Mouse (Mus musculus) hindbrain, embryonic 11.5 days (tissue): ENCODE measurements around the gene Nim1k. TPM values are rescaled to one million over a fixed set of nuclear protein-coding genes. Genes with fewer than 3 reads are reported as not detected.

ENCODE experiments used
- ATAC-seq: fragments of 200-750 bp; cut with Nextera tagmentation; 2 replicates; pipeline ENCODE4 v1.8.0; 2017; ENCODE audit warnings: mild to moderate bottlenecking, moderate TSS enrichment, moderate library complexity; ENCODE audit not compliant: low FRiP score
- DNase-seq: peaks from one replicate; pipeline ENCODE4 v3.0.0-alpha.2; 2015; ENCODE audit warnings: low spot score
- H3K27ac ChIP-seq: fragments of 300-500 bp; sonication (generic); 2 replicates; pipeline ENCODE4 v1.5.1; 2014; ENCODE audit warnings: mild to moderate bottlenecking, low read depth, low read length
- H3K27me3 ChIP-seq: fragments of 300-500 bp; sonication (generic); 2 replicates; pipeline ENCODE4 v1.6.1; 2014; ENCODE audit warnings: mild to moderate bottlenecking, low read length, moderate library complexity, mixed read lengths; ENCODE audit not compliant: control insufficient read depth, insufficient read depth
- H3K36me3 ChIP-seq: fragments of 300-500 bp; sonication (generic); 2 replicates; pipeline ENCODE4 v1.6.1; 2014; ENCODE audit warnings: mild to moderate bottlenecking, low read length, moderate library complexity, mixed read lengths; ENCODE audit not compliant: control insufficient read depth, insufficient read depth
- H3K4me1 ChIP-seq: fragments of 300-500 bp; sonication (generic); replicated peaks from 2 replicates; pipeline ENCODE4 v1.6.1; 2014; ENCODE audit warnings: low read length, mixed read lengths; ENCODE audit not compliant: control insufficient read depth, insufficient read depth
- H3K4me2 ChIP-seq: fragments of 300-500 bp; sonication (generic); replicated peaks from 2 replicates; pipeline ENCODE4 v1.6.1; 2014; ENCODE audit warnings: mild to moderate bottlenecking, low read depth, low read length
- H3K4me3 ChIP-seq: fragments of 300-500 bp; sonication (generic); 2 replicates; pipeline ENCODE4 v1.5.1; 2014; ENCODE audit warnings: low read depth, low read length
- H3K9ac ChIP-seq: fragments of 300-500 bp; sonication (generic); 2 replicates; pipeline ENCODE4 v1.6.1; 2014; ENCODE audit warnings: low read depth, low read length
- H3K9me3 ChIP-seq: fragments of 300-500 bp; sonication (generic); 2 replicates; pipeline ENCODE4 v1.6.1; 2016; ENCODE audit warnings: low read length; ENCODE audit not compliant: control insufficient read depth
- WGBS: fragments of 180-500 bp; shearing (Covaris S2); extraction: QIAGEN DNeasy Blood & Tissue Kit; methylation state at CpG from one replicate; pipeline ENCODE4 v1.1.7; 2014; 5-methylcytosine and 5-hydroxymethylcytosine counted together
- polyA plus RNA-seq: library from polyadenylated mRNA; unstranded; fragments of >200 nt; fragmentation: Nextera tagmentation; extraction: Ambion mirVana; gene quantifications from 2 replicates; pipeline ENCODE4 v1.2.1, GENCODE M21; 2014

Gene Nim1k
- polyA plus RNA-seq, 1 experiment from 2014 or later: 1.0 TPM

DNA sequence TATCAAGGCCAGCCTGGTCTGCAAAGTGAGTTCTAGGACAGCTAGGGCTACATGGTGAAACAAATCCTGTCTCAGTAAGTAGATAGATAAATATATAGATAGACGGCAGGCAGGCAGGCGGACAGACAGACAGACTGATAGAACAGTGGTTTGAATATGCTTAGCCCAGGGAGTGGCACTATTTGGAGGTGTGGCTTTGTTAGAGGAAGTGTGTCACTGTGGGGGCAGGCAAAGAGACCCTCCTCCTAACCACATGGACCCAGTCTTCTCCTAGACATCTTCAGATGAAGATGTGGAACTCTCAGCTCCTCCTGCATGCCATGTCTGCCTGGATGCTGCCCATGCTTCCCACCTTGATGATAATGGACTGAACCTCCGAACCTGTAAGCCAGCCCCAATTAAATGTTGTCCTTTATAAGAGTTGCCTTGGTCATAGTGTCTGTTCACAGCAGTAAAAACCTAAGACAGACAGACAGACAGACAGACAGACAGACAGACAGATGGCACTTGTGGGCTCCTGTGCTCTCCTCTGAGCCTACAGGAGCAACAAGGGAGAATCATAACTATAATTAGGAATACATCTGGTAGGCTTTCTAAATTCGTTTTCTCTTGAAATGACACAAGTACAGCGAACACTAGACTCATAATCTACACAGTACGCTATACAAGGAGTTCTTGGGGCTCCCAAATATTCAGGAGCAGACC, 12.8 kb downstream of the Nim1k start:
- DNase-seq (no peak), ATAC-seq (no peak)

DNA sequence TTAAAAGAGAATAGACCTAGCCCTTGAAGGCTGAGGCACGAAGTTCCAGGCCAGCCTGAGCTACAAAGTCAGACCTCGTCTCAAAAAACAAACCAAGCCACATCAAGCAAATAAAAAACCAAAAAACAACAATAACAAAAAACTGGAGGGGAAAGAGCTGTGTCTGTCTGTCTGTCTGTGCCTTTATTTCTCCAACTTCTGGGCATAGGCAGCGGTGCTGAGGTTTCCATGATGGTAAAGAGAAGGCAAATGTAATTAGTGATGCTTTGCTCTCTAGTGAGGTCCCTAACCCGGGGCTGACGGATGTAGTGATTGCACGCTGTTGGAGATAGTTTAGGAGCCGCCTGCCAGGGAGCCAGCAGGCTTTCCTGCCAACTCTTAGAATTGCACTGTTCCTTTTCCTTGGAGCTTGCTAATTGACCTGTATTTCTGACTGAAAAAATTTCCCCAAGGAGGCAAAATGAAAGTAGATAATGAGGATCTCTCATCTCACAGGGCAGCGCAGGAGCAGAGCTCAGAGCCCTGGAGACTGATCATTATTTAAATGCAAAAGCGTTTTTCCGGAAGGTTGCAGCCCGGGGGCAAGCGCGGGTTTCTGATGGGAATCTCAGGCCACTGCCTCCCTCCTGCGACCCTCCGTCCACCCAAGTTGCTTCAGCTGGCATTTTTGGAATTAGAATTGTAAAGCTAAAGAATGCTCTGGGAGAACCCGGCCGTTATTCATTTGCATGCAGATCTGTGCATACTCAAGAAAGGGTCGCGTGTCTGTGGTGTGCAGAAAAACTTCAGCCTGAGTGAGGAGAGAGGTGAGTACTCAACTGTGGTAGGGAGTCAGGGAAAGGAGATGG, 14.1 kb downstream of the Nim1k start:
- no peaks in the 10 kb centered on the region for H3K27me3 ChIP-seq
- no peak overlapping the region for H3K9ac ChIP-seq
- H3K9me3 ChIP-seq: no peaks in the 10 kb centered on the region
- no peak overlapping the region for H3K27ac ChIP-seq
- peak overlapping the region; percentile 36 for H3K4me2 ChIP-seq
- H3K4me1 ChIP-seq: 0 out of 2 replicates have a peak, but pooled peaks cover 4% of the 10 kb centered on the region
- peak; percentile 69; the same call in 1 of the 2 replicates for ATAC-seq
- 3% methylated on average over 19 of the region's 19 CpGs for WGBS
- peak; percentile 64 for DNase-seq
- peak overlapping the region; percentile 14 for H3K4me3 ChIP-seq
- H3K36me3 ChIP-seq: no peaks in the 10 kb centered on the region

More for the DNA sequence above, 12.8 kb downstream of the Nim1k start:
- no peaks in the 10 kb centered on the region for H3K27me3 ChIP-seq
- no peak overlapping the region for H3K4me3 ChIP-seq
- no peak overlapping the region for H3K9ac ChIP-seq
- H3K9me3 ChIP-seq: no peaks in the 10 kb centered on the region
- H3K4me2 ChIP-seq: no peak overlapping the region
- 0 out of 2 replicates have a peak, but pooled peaks cover 4% of the 10 kb centered on the region for H3K4me1 ChIP-seq
- no peaks in the 10 kb centered on the region for H3K36me3 ChIP-seq
- WGBS: 91% methylated on average over 6 of the region's 6 CpGs
- H3K27ac ChIP-seq: no peak overlapping the region

GRCm38 (mm10) chr13:119731448-119731847, 24.2 kb downstream of the Nim1k start:
- ATAC-seq: no peak
- 34% methylated on average over 6 of the region's 6 CpGs for WGBS
- Histone ChIP-seq H3K4me1 (no peaks in the 10 kb centered on the region), H3K4me2 (no peak overlapping the region), H3K27me3 (no peaks in the 10 kb centered on the region), H3K36me3 (no peaks in the 10 kb centered on the region), H3K9ac (no peak overlapping the region), H3K4me3 (no peak overlapping the region), H3K9me3 (no peaks in the 10 kb centered on the region), H3K27ac (no peak overlapping the region)
- DNase-seq: no peak

GRCm38 (mm10) chr13:119729406-119729805, 26.3 kb downstream of the Nim1k start:
- Histone ChIP-seq H3K27ac (no peak overlapping the region), H3K4me3 (no peak overlapping the region), H3K9me3 (no peaks in the 10 kb centered on the region), H3K36me3 (no peaks in the 10 kb centered on the region), H3K27me3 (no peaks in the 10 kb centered on the region), H3K4me2 (no peak overlapping the region), H3K9ac (no peak overlapping the region), H3K4me1 (no peaks in the 10 kb centered on the region)
- WGBS: 92% methylated on average over 7 of the region's 7 CpGs
- ATAC-seq (no peak), DNase-seq (no peak)

GRCm38 (mm10) chr13:119727608-119728387, 27.9 kb downstream of the Nim1k start:
- WGBS: 57% methylated on average over 26 of the region's 26 CpGs

DNA sequence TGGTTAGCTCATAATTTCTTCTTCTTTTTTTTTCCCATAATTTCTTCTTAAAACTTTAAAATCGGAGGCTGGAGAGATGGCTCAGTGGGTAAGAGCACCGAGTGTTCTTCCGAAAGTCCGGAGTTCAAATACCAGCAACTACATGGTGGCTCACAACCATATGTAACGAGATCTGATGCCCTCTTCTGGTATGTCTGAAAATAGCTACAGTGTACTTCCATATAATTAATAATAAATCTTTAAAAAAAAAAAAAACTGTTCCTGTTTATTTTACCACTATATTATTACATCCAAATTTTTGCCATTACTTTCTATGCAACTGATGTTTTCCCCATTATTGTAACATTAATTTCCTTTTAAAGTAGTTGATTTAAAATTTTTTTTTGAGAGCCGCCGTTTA, 31.1 kb downstream of the Nim1k start:
- Histone ChIP-seq H3K27ac (no peak overlapping the region), H3K36me3 (no peaks in the 10 kb centered on the region), H3K9me3 (no peaks in the 10 kb centered on the region), H3K9ac (no peak overlapping the region), H3K4me2 (no peak overlapping the region), H3K27me3 (no peaks in the 10 kb centered on the region), H3K4me1 (no peaks in the 10 kb centered on the region), H3K4me3 (no peak overlapping the region)
- no peak for ATAC-seq
- DNase-seq: no peak
- 85% methylated on average over 7 of the region's 7 CpGs for WGBS

More at GRCm38 (mm10) chr13:119727608-119728387, 27.9 kb downstream of the Nim1k start:
- no peak overlapping the region for H3K4me3 ChIP-seq
- no peaks in the 10 kb centered on the region for H3K36me3 ChIP-seq
- H3K27ac ChIP-seq: no peak overlapping the region
- no peaks in the 10 kb centered on the region for H3K4me1 ChIP-seq
- ATAC-seq: no peak
- no peak for DNase-seq
- no peak overlapping the region for H3K4me2 ChIP-seq
- no peaks in the 10 kb centered on the region for H3K27me3 ChIP-seq
- no peak overlapping the region for H3K9ac ChIP-seq
- no peaks in the 10 kb centered on the region for H3K9me3 ChIP-seq

- WGBS: 82% methylated on average over 5 of the region's 5 CpGs
- Histone ChIP-seq H3K27ac (no peak overlapping the region), H3K4me2 (no peak overlapping the region), H3K36me3 (no peaks in the 10 kb centered on the region), H3K9me3 (no peaks in the 10 kb centered on the region), H3K9ac (no peak overlapping the region), H3K27me3 (no peaks in the 10 kb centered on the region), H3K4me3 (no peak overlapping the region), H3K4me1 (no peaks in the 10 kb centered on the region)
- ATAC-seq (no peak), DNase-seq (no peak)
Measured at GRCm38 (mm10) chr13:119723368-119723767, 32.3 kb downstream of the Nim1k start.

GRCm38 (mm10) chr13:119722447-119722846, 33.2 kb downstream of the Nim1k start:
- no peak overlapping the region for H3K4me3 ChIP-seq
- DNase-seq (no peak), ATAC-seq (no peak)
- 95% methylated on average over 3 of the region's 3 CpGs for WGBS
- H3K9ac ChIP-seq: no peak overlapping the region
- H3K9me3 ChIP-seq: no peaks in the 10 kb centered on the region
- H3K4me2 ChIP-seq: no peak overlapping the region
- no peaks in the 10 kb centered on the region for H3K36me3 ChIP-seq
- no peaks in the 10 kb centered on the region for H3K4me1 ChIP-seq
- H3K27ac ChIP-seq: no peak overlapping the region
- H3K27me3 ChIP-seq: no peaks in the 10 kb centered on the region
